Mouse (Mus musculus) thymus, adult 18-20 months (tissue): Measurements from ENCODE around the gene Arhgef19.
A peak's percentile ranks its signal among the peaks of the same experiment; 100 is the strongest.

ENCODE experiments used
- DNase-seq, 2 experiments: peaks; one replicate each; pipeline ENCODE4 v3.0.0; 2022; ENCODE audit warnings: mixed read lengths in 2 of 2

Gene Arhgef19

GRCm38 (mm10) chr4:141239388-141240125 is at the start of gene Arhgef19:
Arhgef19 (plus strand) TSS chr4:141239499.
- peak; percentile 73 to 74 for DNase-seq

- no peak for DNase-seq
Measured at GRCm38 (mm10) chr4:141191294-141191693, 48.0 kb upstream of the Arhgef19 start.

GRCm38 (mm10) chr4:141194553-141194952 is 44.7 kb upstream of the Arhgef19 start:
- no peak for DNase-seq

GRCm38 (mm10) chr4:141196981-141197685 is 42.2 kb upstream of the Arhgef19 start:
- DNase-seq: no peak

- no peak for DNase-seq
Measured at GRCm38 (mm10) chr4:141197686-141198035, 41.6 kb upstream of the Arhgef19 start.

GRCm38 (mm10) chr4:141200906-141201305 is 38.4 kb upstream of the Arhgef19 start:
- no peak for DNase-seq

GRCm38 (mm10) chr4:141202192-141202591 is 37.1 kb upstream of the Arhgef19 start:
- no peak for DNase-seq

- DNase-seq: no peak
Measured at GRCm38 (mm10) chr4:141204580-141205061, 34.7 kb upstream of the Arhgef19 start.

GRCm38 (mm10) chr4:141207081-141207480 is 32.2 kb upstream of the Arhgef19 start:
- DNase-seq: no peak

GRCm38 (mm10) chr4:141210524-141211219 is 28.6 kb upstream of the Arhgef19 start:
- DNase-seq: no peak

- DNase-seq: no peak
Measured at GRCm38 (mm10) chr4:141211646-141212045, 27.7 kb upstream of the Arhgef19 start.

GRCm38 (mm10) chr4:141212892-141213291 is 26.4 kb upstream of the Arhgef19 start:
- no peak for DNase-seq

- DNase-seq: no peak
Measured at GRCm38 (mm10) chr4:141213342-141213741, 26.0 kb upstream of the Arhgef19 start.

GRCm38 (mm10) chr4:141213770-141214336 is 25.4 kb upstream of the Arhgef19 start, which contains the start of gene Rsg1:
Rsg1 (plus strand) TSS chr4:141213956.
- peak; percentile 93 to 96 for DNase-seq

GRCm38 (mm10) chr4:141214337-141214851 is 24.9 kb upstream of the Arhgef19 start:
- peak; percentile 46 to 59 for DNase-seq

- DNase-seq: no peak
Measured at GRCm38 (mm10) chr4:141219583-141220213, 19.6 kb upstream of the Arhgef19 start.

- DNase-seq: no peak
Measured at GRCm38 (mm10) chr4:141221848-141222247, 17.5 kb upstream of the Arhgef19 start.

GRCm38 (mm10) chr4:141222752-141223151 is 16.5 kb upstream of the Arhgef19 start:
- no peak for DNase-seq

GRCm38 (mm10) chr4:141228687-141229086 is 10.6 kb upstream of the Arhgef19 start:
- no peak for DNase-seq

- no peak for DNase-seq
Measured at GRCm38 (mm10) chr4:141233196-141233595, 6.1 kb upstream of the Arhgef19 start.

- no peak for DNase-seq
Measured at GRCm38 (mm10) chr4:141235537-141236111, 3.7 kb upstream of the Arhgef19 start.

- DNase-seq: no peak
Measured at GRCm38 (mm10) chr4:141236856-141237255, 2.4 kb upstream of the Arhgef19 start.
